Mouse (Mus musculus): ENCODE results near the gene Fbxl2.

Fbxl2 gene

GRCm38 (mm10) chr9:113973857-113974256 lies 72.1 kb downstream of the Fbxl2 start:
- no peak for DNase-seq (ENCODE audit: low read depth, low spot score)

- DNase-seq (ENCODE audit: low read depth, low spot score), result no peak
These were observed 74.4 kb downstream of the Fbxl2 start for GRCm38 (mm10) chr9:113971615-113972014.

DNA sequence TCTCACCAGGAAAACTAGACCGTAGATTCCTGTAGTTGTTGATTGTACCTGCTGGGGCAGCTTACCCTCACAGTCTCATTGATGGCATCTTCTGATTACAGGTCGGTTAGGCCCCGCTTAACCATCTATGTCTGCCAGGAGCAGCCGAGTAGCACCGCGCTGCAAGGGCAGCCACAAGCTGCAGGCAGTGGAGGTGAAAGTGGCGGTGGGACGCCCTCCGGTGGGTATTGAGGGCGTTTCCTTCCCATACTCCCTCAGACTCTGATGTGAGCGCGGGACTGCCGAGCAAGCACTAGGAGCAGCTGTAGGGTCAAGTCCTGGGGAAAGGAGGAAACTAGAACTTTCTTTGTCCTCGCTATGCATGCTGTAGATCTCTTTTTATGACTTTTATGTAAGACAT lies 76.0 kb downstream of the Fbxl2 start:
- DNase-seq (ENCODE audit: low read depth, low spot score), result no peak

DNA sequence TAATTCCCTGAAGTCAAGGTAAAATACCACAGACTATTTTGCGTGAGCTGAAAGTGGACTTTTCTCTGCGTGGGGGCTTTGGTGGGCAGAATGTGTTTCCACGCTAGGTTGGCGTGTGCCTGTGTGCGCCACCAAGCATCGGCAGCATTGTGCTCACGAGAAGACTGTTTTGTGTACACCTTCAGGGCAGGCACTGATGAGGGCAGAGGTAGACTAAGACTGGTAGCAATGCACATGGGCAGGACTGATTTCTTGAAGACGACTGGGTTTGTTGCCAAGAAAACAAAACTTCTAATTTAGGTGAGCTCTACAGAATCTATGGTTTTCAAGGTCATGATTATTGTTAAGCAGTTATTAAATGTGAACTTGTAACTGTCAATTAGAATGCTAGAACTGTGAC lies 76.6 kb downstream of the Fbxl2 start:
- DNase-seq (ENCODE audit: low read depth, low spot score), result no peak

- DNase-seq (ENCODE audit: low read depth, low spot score), result no peak
These were observed 77.0 kb downstream of the Fbxl2 start for GRCm38 (mm10) chr9:113968967-113969366.

DNA sequence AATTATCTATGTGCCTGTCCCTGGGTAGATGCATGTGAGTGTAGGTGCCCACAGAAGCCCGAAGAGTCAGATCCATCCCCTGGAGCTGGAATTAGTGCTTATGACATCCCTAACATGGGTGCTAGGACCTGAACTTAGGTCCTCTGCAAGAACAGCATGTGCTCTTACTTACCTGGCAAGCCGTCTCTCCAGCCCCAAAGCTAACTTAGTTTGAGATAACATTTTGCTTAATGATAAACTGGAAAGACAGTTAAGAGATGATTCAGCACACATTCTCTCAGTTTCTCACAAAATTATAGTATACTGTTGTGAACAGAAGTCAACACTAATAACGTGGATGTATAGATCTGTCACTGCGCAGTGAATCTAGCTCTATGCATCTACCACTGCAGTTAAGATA lies 79.2 kb downstream of the Fbxl2 start:
- DNase-seq (ENCODE audit: low read depth, low spot score), result no peak

GRCm38 (mm10) chr9:113964415-113964814 lies 81.6 kb downstream of the Fbxl2 start:
- no peak for DNase-seq (ENCODE audit: low read depth, low spot score)

- no peak for DNase-seq (ENCODE audit: low read depth, low spot score)
These were observed 82.3 kb downstream of the Fbxl2 start for GRCm38 (mm10) chr9:113963718-113964117.

DNA sequence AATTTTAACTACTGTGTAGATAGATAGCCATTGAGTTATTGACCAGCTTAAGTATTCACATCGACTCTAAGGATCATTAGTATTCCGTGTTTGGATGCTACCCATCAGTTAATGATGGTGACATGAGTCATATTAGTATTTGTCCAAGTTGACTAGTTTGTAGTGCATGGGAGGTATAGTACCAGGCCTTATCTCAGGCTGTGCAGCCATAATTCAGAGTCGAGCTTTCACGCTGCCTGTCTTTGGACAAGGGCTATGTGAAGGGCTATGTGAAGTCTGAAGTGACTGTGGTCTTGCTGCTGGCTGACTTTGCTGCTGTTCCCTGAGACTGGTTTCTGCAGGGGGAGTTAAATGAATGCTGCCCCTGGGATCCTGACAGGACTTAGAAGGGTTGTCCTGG lies 88.2 kb downstream of the Fbxl2 start:
- no peak for DNase-seq (ENCODE audit: low read depth, low spot score)

- no peak for DNase-seq (ENCODE audit: low read depth, low spot score)
These were observed 98.8 kb downstream of the Fbxl2 start for GRCm38 (mm10) chr9:113947216-113947615.

DNA sequence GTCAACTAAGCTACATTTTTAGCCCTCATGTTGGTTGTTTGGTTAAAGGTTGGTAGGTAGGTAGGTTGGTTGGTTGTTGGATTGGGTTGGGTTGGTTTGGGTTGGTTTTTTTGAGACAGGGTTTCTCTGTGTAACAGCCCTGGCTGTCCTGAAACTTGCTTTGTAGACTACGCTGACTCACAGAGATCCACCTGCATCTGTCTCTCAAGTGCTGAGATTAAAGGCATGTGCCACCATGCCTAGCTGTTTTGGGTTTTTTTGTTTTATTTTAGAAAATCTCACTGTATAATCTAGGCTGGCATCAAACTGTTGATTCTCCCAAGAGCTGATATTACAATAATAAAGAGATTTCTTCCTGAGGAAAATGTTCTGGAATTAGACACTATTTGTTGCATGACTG lies 102.6 kb downstream of the Fbxl2 start:
- DNase-seq (ENCODE audit: low read depth, low spot score), result no peak

DNA sequence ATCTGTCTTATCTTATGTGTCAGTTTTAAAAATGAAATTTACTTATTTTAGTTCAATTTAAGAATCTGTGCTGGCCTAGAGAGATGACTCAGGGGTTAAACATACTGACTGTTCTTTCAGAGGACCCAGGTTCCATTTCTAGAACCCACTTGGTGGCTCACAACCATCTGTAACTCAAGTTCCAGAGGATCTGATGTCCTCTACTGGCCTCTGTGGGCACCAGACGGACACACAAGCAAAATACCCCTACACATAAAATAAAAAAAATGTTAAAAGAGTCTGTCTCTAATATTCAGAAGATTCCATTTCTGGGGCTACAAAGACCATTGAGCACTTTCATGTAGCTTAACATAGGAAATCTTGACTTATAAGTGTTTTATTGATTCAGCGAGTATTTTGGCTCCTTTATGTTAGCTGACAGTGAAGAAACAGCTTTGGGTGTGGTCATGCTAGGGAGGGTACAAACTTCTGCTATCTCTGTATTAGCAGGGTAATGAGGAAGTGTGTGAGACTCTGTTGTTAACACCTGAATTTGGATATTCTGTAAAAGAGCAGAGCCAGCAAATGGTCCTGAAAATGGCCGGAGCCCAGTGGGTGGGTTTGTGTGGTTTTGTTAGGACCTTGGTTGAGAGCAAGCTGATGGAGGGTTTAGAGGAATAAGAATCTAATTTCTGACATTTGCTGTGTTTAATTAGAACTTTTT lies 104.7 kb downstream of the Fbxl2 start:
- DNase-seq (ENCODE audit: low read depth, low spot score), result no peak

- DNase-seq (ENCODE audit: low read depth, low spot score), result no peak
These were observed 106.7 kb downstream of the Fbxl2 start for GRCm38 (mm10) chr9:113939063-113939850.

DNA sequence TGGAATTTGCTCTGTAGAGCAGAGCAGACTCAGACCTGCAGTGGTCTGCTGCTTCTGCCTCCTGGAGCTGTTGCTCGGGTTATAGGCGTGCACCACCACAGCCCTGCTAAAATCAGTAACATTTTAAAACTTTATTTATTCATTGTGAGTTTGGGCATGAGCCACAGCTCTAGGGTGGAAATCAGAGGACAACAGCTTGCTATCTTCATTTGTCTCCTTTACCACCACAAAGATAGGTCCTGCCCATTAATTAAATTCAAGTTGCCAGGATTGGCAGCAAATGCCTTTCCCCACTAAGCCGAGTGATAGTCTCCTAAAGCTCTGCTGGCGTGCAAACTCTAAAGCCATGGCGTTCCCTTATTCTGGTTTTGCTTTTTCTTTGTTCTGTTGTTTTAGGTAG lies 110.4 kb downstream of the Fbxl2 start:
- no peak for DNase-seq (ENCODE audit: low read depth, low spot score)

GRCm38 (mm10) chr9:113932501-113932900 lies 113.5 kb downstream of the Fbxl2 start:
- no peak for DNase-seq (ENCODE audit: low read depth, low spot score)

DNA sequence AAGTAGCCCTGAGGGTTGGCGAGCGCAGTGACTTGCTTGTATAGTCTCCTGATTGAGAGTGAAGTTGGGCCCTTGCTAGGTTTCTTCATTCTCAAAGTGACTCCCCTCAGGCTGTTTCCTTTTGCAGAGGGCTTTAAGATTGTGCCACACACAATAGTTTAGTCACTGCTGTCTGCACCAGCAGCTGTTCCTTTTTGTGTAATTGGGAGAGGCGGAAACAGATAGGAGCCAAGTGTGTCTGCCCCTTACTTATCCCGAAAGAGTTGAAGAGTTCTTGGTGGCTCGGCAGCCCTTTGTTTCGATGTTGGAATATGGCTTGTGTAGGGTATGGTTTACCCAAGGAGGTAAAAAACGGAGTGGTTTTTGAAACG lies 113.9 kb downstream of the Fbxl2 start:
- no peak for DNase-seq (ENCODE audit: low read depth, low spot score)

GRCm38 (mm10) chr9:113931375-113932099 lies 114.5 kb downstream of the Fbxl2 start:
- no peak for DNase-seq (ENCODE audit: low read depth, low spot score)

DNA sequence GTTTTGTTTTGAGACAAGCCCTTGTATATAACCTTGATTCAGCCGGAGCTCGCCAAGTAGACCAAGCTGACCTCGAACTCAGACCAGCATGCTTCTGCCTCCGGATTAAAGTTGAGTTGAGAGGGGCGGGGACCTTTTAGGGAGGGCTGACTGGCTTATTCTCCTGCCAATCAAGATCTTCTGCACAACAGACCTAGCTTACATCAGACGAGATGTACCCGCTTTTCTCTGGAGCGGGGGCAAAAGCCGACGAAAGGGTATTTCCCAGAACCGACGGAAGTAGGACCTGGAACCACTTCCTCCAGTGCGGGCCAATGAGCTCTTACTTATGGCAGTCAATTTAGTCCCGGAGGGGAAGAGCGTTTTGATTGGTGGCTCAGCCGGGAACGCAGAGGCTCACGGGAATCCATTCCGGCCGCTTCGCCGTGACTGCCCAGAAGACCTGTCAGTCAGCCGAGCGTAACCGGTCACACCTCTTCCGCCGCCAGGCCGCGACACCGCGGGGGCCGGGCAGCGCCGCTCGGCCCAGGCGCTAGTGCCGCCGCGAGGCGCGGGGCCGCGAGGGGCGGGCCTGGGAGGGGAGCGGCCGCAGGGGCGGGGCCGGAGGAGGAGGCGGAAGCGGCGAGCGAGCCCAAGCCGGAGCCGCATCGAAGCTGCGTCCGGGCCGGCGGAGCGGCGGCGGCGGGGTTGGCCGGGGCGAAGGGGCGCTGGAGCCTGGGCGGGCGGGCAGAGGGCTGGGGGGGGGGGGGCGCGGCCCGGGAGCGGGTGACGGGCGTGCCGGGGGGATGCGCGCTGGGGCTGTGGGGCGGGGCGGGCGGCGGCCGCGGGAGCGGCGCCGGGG lies 115.2 kb downstream of the Fbxl2 start, which contains the start of gene Ubp1:
Gene Ubp1, plus strand, starts transcription at position 401 of the 841 bp plus-strand sequence.
- DNase-seq (ENCODE audit: low read depth, low spot score), result peak; percentile 99

- no peak for DNase-seq (ENCODE audit: low read depth, low spot score)
These were observed 116.3 kb downstream of the Fbxl2 start for GRCm38 (mm10) chr9:113929676-113930075.

- DNase-seq (ENCODE audit: low read depth, low spot score), result no peak
These were observed 117.4 kb downstream of the Fbxl2 start for GRCm38 (mm10) chr9:113928591-113928990.

- DNase-seq (ENCODE audit: low read depth, low spot score), result no peak
These were observed 121.1 kb downstream of the Fbxl2 start for GRCm38 (mm10) chr9:113924883-113925282.

DNA sequence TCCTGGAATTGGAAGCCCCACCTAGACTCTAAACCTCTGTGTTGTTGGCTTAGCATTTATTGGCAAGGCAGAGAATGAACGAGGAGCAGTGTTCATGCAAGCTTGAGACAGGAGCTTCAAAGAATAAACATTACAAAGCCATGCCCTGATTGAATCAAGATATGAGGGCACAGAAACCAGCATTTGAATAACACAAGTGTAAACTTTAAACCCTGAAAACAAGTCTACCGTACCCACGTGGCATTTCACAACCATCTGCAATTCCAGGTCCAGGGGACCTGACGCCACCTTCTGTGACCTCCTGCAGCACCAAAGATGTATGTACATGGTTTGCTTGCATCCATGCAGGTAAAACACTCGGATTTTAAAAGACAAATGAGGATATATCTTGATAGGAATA lies 123.3 kb downstream of the Fbxl2 start:
- no peak for DNase-seq (ENCODE audit: low read depth, low spot score)
